Mouse (Mus musculus) liver, embryonic 14.5 days (tissue): ENCODE results near the gene Rxfp4.

Experiments
- CTCF ChIP-seq: IDR thresholded peaks from 2 replicates; pipeline ENCODE4 v1.5.1; 2016; ENCODE audit warnings: antibody characterized with exemption, low read depth, control low read depth
- EP300 ChIP-seq: IDR thresholded peaks from 2 replicates; pipeline ENCODE4 v1.6.1; 2016; ENCODE audit warnings: antibody characterized with exemption, low read depth

DNA sequence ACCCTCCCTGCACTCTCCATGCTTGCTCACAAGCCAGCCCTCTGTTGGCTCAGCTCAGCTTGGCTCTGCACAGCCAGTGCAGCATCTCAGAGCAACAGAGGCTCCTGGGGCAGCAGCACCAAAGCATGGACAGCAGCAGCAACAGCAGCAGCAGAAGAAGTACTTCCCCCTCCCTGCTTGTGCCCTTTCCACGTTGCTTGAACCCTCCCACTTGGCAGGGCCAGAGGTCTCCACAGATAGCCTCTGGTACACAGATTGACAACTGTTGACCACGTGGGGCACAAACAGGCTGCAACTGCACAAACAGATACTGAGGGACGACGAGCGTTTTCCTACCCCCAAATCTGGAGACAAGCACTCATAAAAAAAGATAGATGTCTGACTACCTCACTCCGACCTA is 6.9 kb upstream of the Rxfp4 start:
- TF ChIP-seq CTCF (no peak), EP300 (no peak)
